Mouse (Mus musculus) kidney, postnatal 14 days (tissue): ENCODE measurements around the gene Crybb2.

Experiments
- DNase-seq: peaks from one replicate; pipeline ENCODE4 v3.0.0; 2022; ENCODE audit warnings: mixed read lengths

The Crybb2 gene

DNA sequence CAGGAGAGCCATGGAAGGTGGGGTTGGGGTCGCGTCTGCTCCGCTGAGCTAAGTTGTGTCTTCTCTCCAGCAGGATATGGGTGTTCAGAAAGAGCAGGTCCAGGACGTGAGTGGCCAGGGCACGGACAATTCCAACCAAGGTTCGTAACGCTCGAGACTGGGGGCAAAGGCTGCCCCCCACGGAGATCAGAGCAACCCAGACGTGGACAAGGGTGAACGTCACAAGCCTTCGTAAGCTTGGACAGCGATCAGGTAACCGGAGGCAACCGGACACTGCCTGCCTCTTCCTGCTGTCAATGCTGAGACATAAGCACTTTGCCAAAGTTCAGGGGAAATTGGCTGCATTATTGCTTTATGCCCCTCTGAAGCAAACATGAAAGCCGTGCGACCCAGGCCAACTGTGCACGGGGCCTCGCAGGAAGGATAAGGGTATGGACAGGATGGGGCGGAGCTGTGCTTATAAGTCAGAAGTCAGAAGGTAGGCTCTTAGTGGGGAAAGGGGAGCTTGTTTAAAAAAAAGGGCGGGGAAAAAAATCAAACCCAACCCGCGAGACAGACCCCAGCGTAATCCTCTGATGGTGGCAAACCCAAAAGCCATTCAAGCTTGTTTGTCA, 20.3 kb upstream of the Crybb2 start:
- DNase-seq, result peak; percentile 48

DNA sequence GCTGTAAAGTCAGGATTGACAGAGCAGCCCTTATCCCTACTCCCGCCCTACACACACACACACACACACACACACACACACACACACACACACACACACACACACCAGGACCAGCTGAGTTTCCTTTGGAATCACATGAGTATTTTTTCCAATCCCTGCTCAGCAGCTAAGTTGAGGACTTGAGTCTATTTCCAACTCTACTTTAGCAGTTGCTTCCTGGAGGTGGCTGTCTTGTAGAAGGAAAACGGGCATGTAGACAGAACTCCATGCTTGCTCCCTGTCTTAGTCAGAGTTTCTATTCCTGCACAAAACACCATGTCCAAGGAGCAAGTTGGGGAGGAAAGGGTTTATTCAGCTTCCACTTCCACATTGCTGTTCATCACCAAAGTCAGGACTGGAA, 17.5 kb upstream of the Crybb2 start:
- DNase-seq, result no peak

DNA sequence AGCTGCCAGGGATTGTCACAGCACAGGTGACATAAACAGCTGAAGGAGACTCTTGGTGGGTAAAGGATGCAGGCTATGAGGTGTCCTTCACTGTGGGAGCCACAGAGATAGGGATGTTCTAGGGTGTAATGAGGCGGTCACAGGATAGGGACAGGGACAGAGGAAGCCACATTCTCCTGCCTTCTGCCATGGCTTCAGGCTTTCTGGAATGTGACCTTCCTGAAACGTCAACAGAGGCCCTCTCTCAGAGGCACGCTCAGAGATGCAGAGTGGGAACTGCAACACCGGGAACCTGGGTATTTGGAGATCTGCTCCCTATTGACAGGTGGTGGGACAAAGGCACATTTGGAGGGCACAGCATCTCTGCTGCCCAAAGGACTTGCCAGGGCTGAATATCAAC, 17.1 kb upstream of the Crybb2 start:
- no peak for DNase-seq

DNA sequence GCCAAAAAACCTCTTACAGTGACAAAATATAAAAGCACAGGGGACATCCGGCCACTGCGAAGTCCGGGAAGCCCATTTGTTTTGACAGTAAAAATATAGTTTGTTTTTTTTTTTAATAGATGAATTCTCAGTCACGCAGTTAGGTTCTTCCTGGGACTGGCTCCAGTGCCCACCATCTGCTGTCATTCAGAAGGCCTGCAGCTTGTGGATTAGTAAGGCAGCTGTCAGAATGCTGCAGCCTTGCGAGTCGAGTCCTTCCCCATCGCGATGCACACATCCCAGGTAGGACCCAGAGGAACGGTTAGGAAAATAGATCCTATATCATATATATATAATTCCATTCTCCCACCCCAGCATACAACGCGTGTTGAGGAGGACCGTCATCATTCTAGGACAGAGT, 16.5 kb upstream of the Crybb2 start:
- DNase-seq, result peak; percentile 44

DNA sequence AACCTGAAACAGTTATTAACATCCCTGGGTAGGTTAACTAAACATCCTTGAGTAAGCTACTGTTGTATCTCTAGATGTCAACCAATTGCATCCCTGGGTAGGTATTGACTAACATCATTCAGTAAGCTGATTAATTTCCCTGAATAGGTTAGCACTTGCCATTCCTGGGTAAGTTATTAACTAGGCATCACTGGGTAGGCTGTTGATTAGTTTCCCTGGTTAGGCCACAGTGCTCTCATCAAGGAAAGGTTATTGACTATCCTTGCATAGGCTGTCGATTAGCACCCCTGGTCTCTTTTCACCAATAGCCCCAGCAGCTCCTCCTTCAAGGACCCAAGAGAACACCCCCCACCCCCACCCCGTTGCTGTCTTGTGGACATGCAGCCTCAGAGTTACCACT, 16.0 kb upstream of the Crybb2 start:
- DNase-seq, result no peak

DNA sequence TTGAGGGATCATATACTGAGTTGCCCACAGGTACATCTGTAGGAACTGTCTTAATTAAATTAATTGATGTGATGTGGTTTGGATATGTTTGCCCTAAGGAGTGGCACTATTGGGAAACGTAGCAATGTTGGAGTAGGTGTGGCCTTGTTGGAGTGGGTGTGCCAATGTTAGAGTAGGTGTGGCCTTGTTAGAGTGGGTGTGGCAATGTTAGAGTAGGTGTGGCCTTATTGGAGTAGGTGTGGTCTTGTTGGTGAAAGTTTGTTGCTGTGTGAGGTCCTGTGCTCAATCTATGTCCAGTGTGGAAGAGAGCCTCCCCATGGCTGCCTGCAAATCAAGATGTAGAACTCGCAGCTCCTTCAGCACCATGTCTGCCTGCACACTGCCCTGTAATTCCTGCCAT, 14.4 kb upstream of the Crybb2 start:
- DNase-seq, result no peak

DNA sequence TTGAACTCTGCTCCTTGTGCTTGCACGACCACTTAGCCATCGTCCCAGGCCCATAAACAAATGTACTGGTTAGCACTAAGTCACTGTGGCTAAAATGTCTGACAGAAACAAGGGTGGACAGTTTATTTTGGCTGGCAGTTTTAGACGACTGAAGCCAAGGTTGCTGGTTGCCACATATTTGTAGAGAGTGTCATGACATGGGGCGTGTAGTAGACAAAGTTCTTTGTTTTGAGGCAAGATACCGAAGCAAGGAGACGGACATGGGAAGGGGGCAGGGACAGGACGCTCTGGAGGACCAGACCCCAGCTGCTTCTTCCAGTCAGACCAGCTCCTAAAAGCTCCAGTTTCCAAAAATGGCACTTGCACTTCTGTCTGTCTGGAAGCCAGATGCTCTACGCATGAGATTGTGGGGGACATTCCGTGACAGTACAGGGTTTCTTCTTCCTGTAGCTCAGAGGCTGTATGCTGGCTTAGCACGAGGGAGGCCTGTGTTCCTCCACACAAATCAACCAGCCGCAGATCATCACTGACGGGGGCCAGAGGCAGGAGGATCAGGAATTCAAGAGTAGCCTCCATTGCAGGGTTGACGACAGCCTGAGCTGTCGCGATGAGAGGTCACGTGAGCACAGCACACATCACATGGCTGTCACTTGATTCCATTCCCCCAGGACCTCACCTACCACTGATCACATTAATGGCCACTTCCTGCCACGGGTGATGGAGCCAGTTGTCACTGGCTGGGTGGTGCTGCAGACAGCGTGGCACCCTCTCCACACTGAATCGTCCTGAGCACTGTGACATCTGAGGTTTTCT, 12.6 kb upstream of the Crybb2 start:
- peak; percentile 23 for DNase-seq

DNA sequence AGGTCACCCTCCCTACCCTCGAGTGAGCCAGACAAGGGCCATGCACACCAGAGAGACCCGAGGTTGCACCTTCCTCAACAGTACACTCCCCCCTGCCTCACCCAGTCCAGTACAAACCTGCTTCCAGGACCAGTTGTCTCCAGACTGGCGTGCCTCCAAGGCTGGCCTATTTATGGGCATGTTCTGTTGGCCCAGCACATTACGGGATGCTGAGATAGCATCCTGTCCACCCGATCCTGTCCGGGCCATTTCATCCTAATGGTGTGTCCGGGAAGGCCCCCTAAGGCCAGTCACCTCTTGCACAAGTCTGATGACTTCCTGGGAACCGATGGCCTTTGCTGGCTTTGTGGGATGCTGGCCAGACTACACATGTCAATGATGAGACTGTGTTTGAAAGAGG, 11.5 kb upstream of the Crybb2 start, which contains the start of gene Crybb3:
Crybb3 (minus strand) TSS at position 146 of the 400 bp plus-strand sequence.
- peak; percentile 71 for DNase-seq

DNA sequence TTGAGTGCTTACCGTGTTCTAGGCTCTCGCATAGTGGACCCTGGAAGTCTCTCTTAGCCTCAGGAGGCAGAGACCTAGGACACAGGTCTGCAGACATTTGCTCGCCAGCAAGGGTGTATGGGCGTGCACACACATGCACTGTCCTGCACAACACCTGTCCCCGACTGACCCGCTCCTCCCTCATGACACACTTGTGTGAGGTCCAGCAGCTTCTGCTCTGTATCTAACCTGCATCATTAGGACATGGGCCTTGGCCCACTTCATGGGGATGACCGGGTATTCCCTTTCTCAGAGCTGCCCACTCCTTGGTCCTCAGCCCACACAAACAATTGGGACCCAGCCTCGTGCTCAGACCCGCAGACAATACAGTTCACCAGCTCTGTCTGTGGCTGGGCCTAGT, 11.1 kb upstream of the Crybb2 start:
- DNase-seq, result no peak

DNA sequence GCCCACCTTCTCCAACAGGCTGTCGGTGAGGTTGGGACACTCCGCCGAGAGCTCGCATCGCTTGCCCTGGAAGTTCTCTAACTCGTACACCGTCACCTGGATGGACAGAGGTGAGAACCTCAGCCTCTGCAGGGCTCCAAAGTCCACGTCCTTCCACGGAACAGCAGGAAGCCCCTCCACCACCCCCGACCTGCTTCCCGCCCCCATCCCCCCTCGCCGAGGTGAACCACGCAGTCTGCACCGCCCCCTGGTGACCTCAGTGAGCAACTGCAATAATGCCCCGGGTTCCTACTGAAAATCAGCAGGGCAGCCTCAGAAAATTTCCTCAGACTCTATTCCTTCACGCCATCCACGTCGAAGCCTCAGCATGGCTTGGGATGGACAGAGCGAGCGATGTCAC, 9.9 kb upstream of the Crybb2 start:
- DNase-seq, result peak; percentile 37

DNA sequence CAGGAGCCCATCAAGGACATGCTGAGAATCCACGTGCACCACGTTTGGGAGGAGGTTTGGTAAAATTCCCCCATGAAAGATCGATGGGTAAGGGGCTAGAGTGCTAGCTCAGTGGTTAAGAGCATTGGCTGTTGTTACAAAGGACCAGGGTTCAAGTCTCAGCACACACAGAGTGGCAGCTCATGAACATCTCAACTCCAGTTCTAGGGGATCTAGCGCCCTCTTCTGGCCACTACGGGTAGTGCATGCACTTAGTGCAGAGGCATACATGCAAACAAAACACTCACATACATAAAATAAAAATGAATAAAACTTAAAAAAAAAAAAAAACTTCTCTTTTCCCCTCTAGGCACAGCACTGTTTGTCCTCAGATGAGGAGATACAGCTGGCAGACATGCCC, 8.8 kb upstream of the Crybb2 start:
- DNase-seq, result no peak

DNA sequence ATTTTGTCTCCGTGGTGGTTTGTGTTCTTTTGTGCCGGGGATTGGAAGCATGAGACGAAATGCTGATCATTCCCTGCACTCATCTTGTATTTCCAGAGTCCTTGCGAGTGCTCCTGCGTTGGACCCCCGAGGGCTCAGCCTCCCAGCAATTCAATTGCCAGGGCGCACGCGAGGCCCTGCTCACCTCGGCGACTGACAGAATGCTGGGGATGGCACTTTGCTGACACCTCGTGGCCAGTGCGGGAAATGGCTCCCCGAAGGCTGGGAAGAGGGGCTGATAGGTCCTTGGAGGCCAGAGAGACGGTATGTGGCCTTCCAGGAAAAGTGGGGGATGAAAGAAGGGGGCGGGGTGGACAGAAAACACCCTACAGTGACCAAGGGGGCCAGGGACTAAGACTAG, 15.6 kb downstream of the Crybb2 start:
- peak; percentile 83 for DNase-seq

DNA sequence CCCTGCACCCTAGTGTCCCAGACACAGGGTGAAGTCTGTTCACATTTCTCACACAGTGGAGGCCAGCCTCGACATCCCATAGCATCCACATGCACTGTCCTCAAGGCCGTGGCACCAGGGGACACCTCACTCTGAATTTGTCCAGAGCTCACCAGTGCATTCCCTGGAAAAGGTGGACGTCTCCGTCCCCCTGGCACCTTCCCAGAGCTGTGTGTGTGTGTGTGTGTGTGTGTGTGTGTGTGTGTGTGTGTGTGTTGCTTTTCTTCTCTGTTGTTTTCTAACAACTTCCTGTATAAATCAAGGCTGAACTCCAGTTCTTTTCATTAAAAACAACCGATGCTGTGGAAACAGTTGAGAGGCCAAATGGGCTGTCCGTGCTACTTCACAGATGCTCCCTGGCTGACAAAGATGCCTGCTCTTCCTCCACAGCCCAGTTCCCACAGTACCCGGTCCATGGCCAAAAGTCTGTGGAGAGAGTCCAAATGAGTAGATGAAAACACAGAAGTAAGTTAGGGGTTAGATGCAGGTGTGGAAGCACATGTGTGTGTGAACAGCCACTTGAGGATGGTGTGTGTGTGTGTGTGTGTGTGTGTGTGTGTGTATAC, 19.2 kb downstream of the Crybb2 start:
- peak; percentile 18 for DNase-seq

DNA sequence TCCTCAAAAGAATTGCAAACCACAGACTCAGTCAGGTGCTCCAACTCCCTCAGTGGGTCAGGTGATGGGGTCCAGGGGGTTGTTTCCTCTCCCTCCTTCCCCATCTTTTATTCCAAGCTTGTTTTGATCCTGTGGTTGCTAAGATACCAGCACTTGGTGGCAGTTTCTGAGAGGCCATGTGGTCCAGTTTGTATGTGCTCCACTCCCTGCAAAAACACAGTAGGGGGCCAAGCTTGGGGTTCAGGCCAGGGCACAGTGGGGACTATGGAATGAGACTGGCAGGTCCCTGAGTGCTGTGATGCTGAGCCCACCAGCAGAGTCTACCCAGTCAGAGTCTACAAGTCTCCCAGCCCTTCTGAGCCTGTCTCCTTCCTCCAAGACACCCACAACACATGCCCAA, 20.0 kb downstream of the Crybb2 start:
- no peak for DNase-seq

DNA sequence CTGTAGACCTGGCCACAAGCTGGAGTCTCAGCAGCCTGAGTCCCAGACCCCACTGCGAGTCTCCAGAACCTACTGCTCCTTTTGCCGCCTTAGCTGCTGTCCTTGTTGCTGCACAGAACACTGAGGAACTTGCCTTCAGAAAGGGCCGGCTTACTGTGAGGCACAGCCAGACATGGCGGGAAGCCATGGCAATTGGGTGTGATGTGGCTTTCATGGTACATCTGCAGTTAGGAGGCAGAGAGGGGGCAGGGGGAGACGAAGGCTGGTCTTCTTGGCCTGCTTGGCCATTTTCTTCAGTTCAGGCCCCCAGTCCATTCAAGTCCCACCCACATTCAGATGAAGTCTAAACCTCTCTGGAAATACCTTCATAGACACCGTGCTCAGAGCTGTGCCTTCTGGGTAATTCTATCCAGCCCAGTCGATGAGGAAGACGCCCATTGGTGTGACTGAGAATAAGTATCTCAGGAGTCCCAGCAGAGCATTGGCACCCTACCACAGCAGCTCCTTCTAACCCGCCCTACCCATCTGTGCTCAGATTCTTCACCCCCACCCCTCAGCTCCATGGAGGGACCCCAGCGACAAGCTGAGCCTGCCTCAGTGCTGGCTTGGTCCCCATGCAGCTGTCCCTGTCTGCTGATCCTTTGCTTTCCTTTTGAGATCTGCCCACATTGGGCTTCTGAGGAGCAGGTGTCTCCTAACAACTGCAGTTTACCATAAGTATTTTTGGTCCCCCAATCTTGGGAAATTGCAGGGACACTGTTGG, 24.2 kb downstream of the Crybb2 start:
- no peak for DNase-seq

DNA sequence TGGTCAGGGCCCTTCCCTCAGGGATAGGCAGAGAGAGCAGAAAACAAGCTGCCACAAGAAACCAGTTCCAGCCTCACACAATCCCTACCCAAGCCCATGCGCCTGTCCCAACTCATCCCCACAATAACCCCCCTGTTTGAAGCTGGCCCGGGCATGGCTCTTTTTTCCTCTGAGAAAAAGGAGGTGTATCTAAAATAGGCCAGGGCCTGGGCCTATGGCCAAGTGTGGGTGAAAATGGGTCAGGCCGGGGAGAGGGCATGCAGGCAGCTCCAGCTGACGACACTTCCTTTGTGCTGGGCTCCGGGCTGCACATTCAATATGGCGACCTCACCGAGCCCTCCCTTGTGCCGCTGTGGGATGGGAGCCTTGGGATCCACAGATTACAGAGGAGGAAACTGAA, 26.4 kb downstream of the Crybb2 start:
- DNase-seq, result no peak

DNA sequence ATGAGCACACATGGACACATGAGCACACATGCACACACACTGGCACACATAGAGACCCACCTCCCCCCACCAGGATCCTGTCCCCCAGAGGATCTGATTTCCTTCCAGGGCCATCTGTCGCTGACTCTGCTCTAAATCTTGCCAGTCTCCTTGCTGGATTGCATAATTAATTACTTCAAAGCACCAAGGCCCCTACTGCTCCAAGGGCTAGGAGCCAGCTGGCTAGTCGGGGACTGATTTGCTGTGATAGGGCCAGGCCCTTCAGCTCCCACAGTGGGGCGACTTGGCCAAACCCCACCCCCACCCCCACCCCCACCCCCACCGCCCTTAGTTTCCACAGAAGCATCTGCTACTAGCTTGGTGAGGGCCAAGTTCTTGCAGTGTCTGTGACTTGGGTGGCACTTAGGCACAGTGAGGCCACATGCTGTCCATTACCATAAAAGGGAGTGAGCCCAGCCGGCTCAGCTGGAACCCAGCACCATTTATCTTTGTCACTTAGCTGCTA, 28.3 kb downstream of the Crybb2 start:
- DNase-seq, result peak; percentile 65

DNA sequence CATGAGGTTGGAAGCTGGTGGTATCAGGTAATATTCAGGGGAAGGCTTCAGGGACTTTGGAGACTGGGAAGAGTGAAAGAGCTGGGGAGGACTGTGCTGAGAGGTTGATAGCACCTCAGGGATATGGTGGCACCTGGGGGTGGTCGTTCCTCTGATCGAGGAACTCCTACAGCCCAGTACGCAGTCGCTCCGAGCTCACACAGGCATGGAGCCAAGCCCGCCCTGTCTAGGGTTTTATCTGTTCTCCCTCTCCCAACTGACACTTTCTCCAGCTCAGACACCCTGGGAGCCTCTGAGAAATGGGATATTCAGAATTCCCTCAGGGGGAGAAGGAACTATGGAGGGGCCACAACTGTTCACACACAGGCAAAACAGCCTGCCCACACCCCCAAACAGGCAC, 29.1 kb downstream of the Crybb2 start:
- DNase-seq, result peak; percentile 14

DNA sequence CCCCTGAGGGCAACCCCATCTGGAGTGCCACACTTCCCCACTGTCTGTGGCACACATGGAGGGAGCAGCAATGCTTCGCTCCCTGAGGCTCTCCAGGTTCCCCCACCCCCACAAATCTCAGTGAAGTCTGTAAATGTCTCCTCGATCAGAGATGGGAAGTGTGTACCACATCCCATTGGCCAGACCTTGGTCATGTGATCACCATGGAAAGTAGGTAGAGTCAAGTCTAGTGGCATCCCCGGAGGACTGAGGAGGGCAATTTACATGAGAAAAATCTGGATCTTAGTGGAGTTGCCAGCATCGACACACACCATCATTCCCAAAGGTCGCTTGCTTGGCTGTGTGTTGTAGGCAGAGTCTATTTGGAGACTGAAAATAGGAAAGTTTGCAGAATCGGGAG, 31.3 kb downstream of the Crybb2 start:
- no peak for DNase-seq

DNA sequence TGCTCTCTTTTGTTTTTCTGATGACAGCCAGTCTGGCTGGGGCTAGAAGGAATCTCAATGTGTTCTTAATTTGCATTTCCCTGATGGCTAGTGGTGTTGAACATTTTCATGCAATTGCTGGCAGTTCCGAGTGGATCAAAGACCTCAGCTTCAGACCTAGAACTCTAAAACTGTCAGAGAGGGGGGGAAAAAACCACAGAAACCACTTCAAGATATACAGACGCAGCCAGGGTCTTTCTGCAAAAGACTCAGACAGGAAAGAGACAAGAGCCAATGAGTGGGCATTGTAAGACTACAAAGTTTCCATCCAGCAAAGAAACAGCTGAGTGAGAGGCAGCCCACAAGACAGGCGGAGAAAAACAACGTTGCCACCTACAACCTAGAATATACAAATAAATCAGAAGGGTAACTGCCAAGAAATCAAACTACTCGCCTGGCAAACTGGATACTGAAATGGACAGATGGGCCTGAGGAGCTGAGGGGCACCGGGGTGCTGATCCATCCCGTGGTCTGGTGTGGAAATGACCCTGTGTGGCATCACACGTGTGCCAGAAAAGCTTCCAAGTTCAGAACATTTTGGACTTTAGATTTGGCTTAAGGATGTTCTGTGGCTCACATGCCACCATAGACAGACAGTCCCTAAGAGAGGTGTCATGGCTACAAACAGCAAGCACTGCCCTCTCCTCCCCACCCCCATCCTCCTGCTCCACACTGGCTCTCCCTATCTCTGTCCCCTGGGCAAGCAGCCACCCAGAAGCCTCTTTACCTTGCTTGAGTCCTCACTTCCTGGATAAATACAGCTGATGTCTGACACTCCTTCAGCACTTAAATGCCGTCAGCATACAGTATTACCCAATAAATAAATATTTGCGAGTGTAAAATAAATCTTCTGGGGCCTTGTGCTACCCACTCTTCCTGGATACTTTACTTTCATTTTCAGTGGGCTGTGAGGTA, 34.5 kb downstream of the Crybb2 start:
- DNase-seq, result no peak

DNA sequence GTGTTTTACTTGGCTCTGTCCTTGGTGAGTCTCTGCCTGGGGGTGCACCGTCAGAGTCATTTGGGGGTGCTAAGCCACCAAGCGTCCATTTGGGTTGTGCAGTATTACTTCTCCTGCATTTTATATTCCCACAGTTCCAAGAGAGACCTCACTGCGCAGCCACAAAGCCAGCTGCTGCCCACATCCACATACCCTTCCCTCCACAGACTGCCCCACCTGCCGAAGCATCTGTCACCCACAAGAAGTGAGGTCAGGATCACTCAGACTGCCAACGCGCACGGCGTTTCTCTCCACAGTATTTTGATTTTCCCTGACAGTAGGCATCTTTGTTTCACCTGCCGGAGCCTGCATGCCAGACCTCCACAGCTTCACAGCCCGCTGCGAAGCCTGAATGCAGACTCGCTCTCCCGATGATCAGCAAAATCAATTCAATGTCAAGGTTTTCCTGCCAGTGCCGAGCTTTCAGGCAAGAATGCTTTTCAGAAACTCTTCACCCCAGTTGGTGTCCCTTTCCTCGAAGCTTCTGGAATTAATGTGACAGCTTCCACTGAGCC, 38.6 kb downstream of the Crybb2 start:
- no peak for DNase-seq

DNA sequence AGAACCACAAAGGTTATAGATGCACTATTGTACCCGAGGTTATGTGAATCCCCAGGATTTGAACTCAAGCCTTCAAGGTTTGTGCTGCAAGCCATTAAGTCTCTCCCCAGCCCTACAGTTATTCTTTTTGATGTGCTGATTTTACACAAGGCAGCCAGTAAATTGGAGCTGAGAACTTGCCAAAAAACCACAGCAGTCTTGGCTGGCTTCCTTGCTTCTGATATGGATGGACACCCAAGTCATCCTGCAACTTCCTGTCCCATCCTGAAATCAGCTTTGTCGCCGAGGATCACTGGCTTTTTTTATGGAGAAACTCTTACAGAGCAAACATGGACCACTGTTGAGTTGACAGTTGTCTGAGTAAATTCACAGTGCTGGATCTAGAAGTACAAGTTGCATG, 39.8 kb downstream of the Crybb2 start:
- DNase-seq, result peak; percentile 40
